Mouse (Mus musculus) forebrain, embryonic 14.5 days (tissue): Measurements from ENCODE around the gene Rnft2. TPM values are rescaled to one million over a fixed set of nuclear protein-coding genes. Genes with fewer than 3 reads are reported as not detected.

Experiments
- ATAC-seq: fragments of 200-750 bp; cut with Nextera tagmentation; 2 replicates; pipeline ENCODE4 v1.8.0; 2017; ENCODE audit warnings: mild to moderate bottlenecking, moderate library complexity
- DNase-seq: peaks from one replicate; pipeline ENCODE4 v3.0.0-alpha.2; 2015; ENCODE audit warnings: low spot score
- H3K27ac ChIP-seq: fragments of 300-500 bp; sonication (generic); 2 replicates; pipeline ENCODE4 v1.5.1; 2014; ENCODE audit warnings: low read depth, mild to moderate bottlenecking, control low read depth, low read length, moderate library complexity
- H3K27me3 ChIP-seq: fragments of 300-500 bp; sonication (generic); replicated peaks from 2 replicates; pipeline ENCODE4 v1.6.1; 2014; ENCODE audit warnings: low read length, control low read depth, mixed read lengths; ENCODE audit not compliant: control insufficient read depth, insufficient read depth
- H3K36me3 ChIP-seq: fragments of 300-500 bp; sonication (generic); 2 replicates; pipeline ENCODE4 v1.6.1; 2014; ENCODE audit warnings: low read length, control low read depth; ENCODE audit not compliant: control insufficient read depth, insufficient read depth
- H3K4me1 ChIP-seq: fragments of 300-500 bp; sonication (generic); 2 replicates; pipeline ENCODE4 v1.6.1; 2014; ENCODE audit warnings: antibody characterized with exemption, low read length, control low read depth; ENCODE audit not compliant: control insufficient read depth, insufficient read depth
- H3K4me2 ChIP-seq: fragments of 300-500 bp; sonication (generic); 2 replicates; pipeline ENCODE4 v1.6.1; 2014; ENCODE audit warnings: mild to moderate bottlenecking, control low read depth, low read length
- H3K4me3 ChIP-seq: fragments of 300-500 bp; sonication (generic); 2 replicates; pipeline ENCODE4 v1.5.1; 2014; ENCODE audit warnings: low read depth, low read length, control low read depth
- H3K9ac ChIP-seq: fragments of 300-500 bp; sonication (generic); 2 replicates; pipeline ENCODE4 v1.6.1; 2014; ENCODE audit warnings: mild to moderate bottlenecking, low read length, control low read depth, moderate library complexity
- H3K9me3 ChIP-seq: fragments of 300-500 bp; sonication (generic); replicated peaks from 2 replicates; pipeline ENCODE4 v1.6.1; 2016; ENCODE audit warnings: low read length, control low read depth, mixed read lengths; ENCODE audit not compliant: control insufficient read depth
- WGBS: fragments of 180-500 bp; shearing (Covaris S2); extraction: QIAGEN DNeasy Blood & Tissue Kit; methylation state at CpG from one replicate; pipeline ENCODE4 v1.1.7; 2014; 5-methylcytosine and 5-hydroxymethylcytosine counted together
- polyA plus RNA-seq: library from polyadenylated mRNA; unstranded; fragments of >200 nt; fragmentation: Nextera tagmentation; extraction: Ambion mirVana; gene quantifications from 2 replicates; pipeline ENCODE4 v1.2.1, GENCODE M21; 2014

Gene Rnft2
- polyA plus RNA-seq, 1 experiment from 2014 or later: 11.3 TPM

DNA sequence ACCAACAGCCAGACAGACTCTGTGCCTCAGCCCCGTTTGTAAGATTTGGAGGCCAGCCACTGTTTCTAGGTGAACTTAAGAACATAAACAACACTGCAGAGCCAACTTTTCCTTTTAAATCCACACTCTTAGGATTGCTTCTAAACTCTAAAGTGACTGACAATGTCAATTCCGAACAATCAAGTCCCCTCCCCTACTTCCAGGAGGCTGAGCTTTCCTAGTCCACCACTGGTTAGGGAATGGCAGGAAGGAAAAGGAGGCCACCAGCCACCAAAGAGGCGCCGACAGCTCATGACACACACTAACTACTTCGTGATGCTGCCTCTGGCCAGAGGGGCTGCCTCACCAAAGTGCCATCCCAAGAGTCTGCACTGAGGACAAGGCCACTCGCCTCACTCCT lies 100.1 kb downstream of the Rnft2 start:
- ATAC-seq (no peak), DNase-seq (no peak)
- no peak overlapping the region for H3K4me2 ChIP-seq
- no peak overlapping the region for H3K9ac ChIP-seq
- H3K27me3 ChIP-seq: no peaks in the 10 kb centered on the region
- H3K4me1 ChIP-seq: no peaks in the 10 kb centered on the region; the same call in 1 of the 2 replicates
- no peak overlapping the region for H3K27ac ChIP-seq
- H3K36me3 ChIP-seq: peaks cover 29% of the 10 kb centered on the region
- H3K4me3 ChIP-seq: no peak overlapping the region
- no peaks in the 10 kb centered on the region for H3K9me3 ChIP-seq
- 91% methylated on average over 6 of the region's 6 CpGs for WGBS

DNA sequence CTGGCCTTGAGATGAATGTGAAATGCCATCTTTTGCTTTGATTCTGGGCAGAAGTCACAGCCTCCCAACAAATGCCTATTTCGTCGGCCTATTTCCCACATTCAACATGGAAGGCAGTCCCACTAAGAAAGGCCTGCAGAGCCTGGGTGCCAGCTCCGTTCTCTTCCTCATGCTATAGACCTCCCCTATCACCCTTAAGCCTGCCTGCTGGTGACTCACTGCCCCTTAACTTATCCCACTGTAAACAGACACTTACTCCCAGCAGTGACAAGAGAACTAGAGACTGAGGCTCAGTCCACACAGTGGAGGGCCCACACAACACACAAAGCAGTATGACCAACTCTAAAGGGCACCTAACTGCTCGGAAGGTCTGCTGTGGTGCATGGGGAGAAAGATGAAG lies 100.6 kb downstream of the Rnft2 start:
- no peak overlapping the region for H3K27ac ChIP-seq
- no peak for ATAC-seq
- no peaks in the 10 kb centered on the region for H3K9me3 ChIP-seq
- WGBS: 93% methylated on average over 4 of the region's 4 CpGs
- H3K4me3 ChIP-seq: no peak overlapping the region
- no peaks in the 10 kb centered on the region for H3K27me3 ChIP-seq
- H3K4me2 ChIP-seq: no peak overlapping the region
- no peak overlapping the region for H3K9ac ChIP-seq
- peaks cover 33% of the 10 kb centered on the region for H3K36me3 ChIP-seq
- no peak for DNase-seq
- no peaks in the 10 kb centered on the region; the same call in 1 of the 2 replicates for H3K4me1 ChIP-seq

DNA sequence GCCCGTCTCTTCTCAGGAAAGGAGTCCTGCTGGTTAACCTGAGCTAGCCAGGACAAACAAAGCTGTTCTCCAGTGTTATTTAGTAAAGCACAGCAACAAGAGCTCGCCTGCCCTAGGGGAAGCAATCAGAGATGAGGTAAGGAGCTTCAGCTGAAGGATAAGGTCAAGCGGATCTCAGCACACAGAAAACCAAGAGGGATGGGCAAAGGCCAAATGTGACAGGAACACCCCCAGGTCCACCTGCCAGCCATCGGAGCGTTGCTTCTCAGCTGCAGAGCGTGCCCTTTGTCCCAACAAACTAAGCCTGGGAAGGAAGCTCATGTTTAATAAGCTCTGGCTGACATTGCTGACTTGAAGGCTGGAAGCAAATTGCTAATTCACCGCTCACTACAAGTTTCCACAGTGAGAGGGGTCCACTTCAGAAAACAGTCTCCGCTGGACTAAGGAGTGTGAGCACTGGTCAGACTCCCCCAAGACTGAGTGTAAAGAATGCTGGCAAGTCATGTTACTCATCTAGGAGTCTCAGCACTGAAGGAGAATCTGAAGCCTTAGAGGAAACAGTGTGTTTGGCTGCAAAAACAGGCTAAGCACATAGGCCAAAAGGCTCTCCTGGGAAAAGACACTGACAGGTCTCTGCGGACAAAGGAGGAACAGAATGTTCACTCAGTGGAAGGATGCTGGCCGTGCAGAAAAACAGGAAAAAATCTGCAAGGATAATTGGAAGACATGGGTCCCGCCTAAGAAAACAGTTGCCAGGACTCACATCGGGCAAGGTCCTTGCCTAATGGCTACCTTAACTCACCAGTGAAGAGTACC lies 101.5 kb downstream of the Rnft2 start:
- Histone ChIP-seq H3K27me3 (no peaks in the 10 kb centered on the region), H3K9ac (no peak overlapping the region), H3K9me3 (no peaks in the 10 kb centered on the region), H3K4me1 (no peaks in the 10 kb centered on the region; the same call in 1 of the 2 replicates), H3K36me3 (peaks cover 42% of the 10 kb centered on the region), H3K4me3 (no peak overlapping the region), H3K27ac (no peak overlapping the region), H3K4me2 (no peak overlapping the region)
- ATAC-seq (no peak), DNase-seq (no peak)
- 80% methylated on average over 12 of the region's 12 CpGs for WGBS

DNA sequence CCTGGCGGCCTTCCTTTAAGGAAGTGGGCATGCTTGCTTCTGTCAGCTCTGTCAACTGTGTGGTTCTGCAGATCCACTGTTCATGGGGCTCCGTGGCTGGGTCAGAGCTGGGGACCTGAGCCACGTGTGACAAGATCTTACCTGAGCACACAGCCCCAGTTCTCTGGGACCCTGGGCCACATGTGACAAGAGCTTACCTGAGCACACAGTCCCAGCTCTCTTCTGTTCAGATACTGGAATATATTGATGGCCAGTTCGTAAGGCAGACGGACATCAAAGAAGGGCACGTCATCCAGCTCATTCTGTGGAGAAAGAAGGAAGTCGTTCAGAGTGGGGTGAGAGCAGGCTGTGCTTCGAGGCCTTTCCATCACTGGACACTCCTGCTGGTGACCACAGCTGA lies 102.4 kb downstream of the Rnft2 start:
- Histone ChIP-seq H3K27ac (no peak overlapping the region), H3K36me3 (peaks cover 50% of the 10 kb centered on the region), H3K4me3 (no peak overlapping the region), H3K27me3 (no peaks in the 10 kb centered on the region), H3K4me1 (no peaks in the 10 kb centered on the region; the same call in 1 of the 2 replicates), H3K9ac (no peak overlapping the region), H3K4me2 (no peak overlapping the region), H3K9me3 (no peaks in the 10 kb centered on the region)
- ATAC-seq (no peak), DNase-seq (no peak)
- 92% methylated on average over 8 of the region's 8 CpGs for WGBS

Other genes with a start within 250 kb of the Rnft2 start
- 8.0 and 10.0 TPM in 2 replicates for gene Tesc, start 217.4 kb downstream of the Rnft2 start, polyA plus RNA-seq
- 17.1 and 19.5 TPM in 2 replicates for gene Fbxw8, start 89.7 kb downstream of the Rnft2 start, polyA plus RNA-seq
- gene Hrk, start 80.5 kb downstream of the Rnft2 start, polyA plus RNA-seq: 1.1 and 1.7 TPM in 2 replicates
- gene 2410131K14Rik, start 111 bp upstream of the Rnft2 start, polyA plus RNA-seq: 14.6 and 17.1 TPM in 2 replicates